Comparison of ENCODE assay signal across 8 mouse cellular contexts in genomic region chr5:124540383-124540786, GRCm38 (mm10). TPM values are rescaled to one million over a fixed set of nuclear protein-coding genes. Genes with fewer than 3 reads are reported as not detected.
A peak's percentile ranks its signal among the peaks of the same experiment; 100 is the strongest.
DNase-seq lines count a peak whose midpoint lies in the region; ATAC-seq lines count a peak whose summit lies in the region.

Tmed2 (plus strand) TSS chr5:124540695.

- 0 out of 2 replicates have a peak, but pooled peaks cover 2% of the 10 kb centered on the region for H3K36me3 ChIP-seq in hindbrain, embryonic 11.5 days (ENCODE audit: control insufficient read depth, insufficient read depth, low read length)

- peak within 1 kb of the TSS; percentile 63 for H3K4me3 ChIP-seq in hindbrain, embryonic 11.5 days (ENCODE audit: low read depth, low read length)

- ATAC-seq in hindbrain, embryonic 11.5 days (ENCODE audit: low FRiP score): peak; percentile 93

- WGBS in hindbrain, embryonic 11.5 days: 1% methylated on average over 26 of the region's 35 CpGs

- no peaks in the 10 kb centered on the region for H3K27me3 ChIP-seq in hindbrain, embryonic 11.5 days (ENCODE audit: control insufficient read depth, insufficient read depth, low read length)

- no peaks in the 10 kb centered on the region for H3K9me3 ChIP-seq in hindbrain, embryonic 11.5 days (ENCODE audit: control insufficient read depth, low read length)

- H3K4me2 ChIP-seq in hindbrain, embryonic 11.5 days (replicated peaks; ENCODE audit: low read depth, low read length): peak within 1 kb of the TSS; percentile 65

- H3K27ac ChIP-seq in hindbrain, embryonic 11.5 days (ENCODE audit: low read depth, low read length): peak within 1 kb of the TSS; percentile 6

- no peaks in the 10 kb centered on the region; the same call in 1 of the 2 replicates for H3K4me1 ChIP-seq in hindbrain, embryonic 11.5 days (replicated peaks; ENCODE audit: control insufficient read depth, insufficient read depth, low read length)

- peak; percentile 98 for DNase-seq in Muller cell, postnatal 12 days (ENCODE audit: inconsistent ontology term)
- peak; percentile 98 for DNase-seq in cerebellum, adult 9-11 months
- DNase-seq in frontal cortex, adult 2 months (ENCODE audit: extremely low spot score in 1 of 2, low spot score in 1 of 2): peak; percentile 95 to 98
- peak; percentile 97 for DNase-seq in hindbrain, embryonic 11.5 days (ENCODE audit: low spot score)
- DNase-seq in layer of hippocampus, postnatal 10 days (ENCODE audit: low spot score in 2 of 2): peak; percentile 93 to 95
- peak; percentile 97 for DNase-seq in lung, postnatal 10 days
- peak; percentile 95 for DNase-seq in ovary, postnatal 36 days (ENCODE audit: low spot score)
- DNase-seq in thymus, postnatal 25 days: peak; percentile 92

- peak within 1 kb of the TSS; percentile 89 for H3K9ac ChIP-seq in hindbrain, embryonic 11.5 days (ENCODE audit: low read depth, low read length)

RNA-seq across cellular contexts. Expression of gene Tmed2, which starts in this region (rescaled TPM):
- 108 and 133 TPM in 2 replicates for polyA plus RNA-seq in frontal cortex, adult 2 months (2012; rRNA removed)
- polyA plus RNA-seq in hindbrain, embryonic 11.5 days (2014; fragmentation: Nextera tagmentation; extraction: Ambion mirVana): 474 and 506 TPM in 2 replicates
- 100 to 1,000 TPM in 1 of 2 experiments, 10 to 100 TPM in 1; 95.6 to 113 TPM for total RNA-seq in layer of hippocampus, postnatal 10 days (2021)

Comparison
In these comparisons a context has a peak if more than half of its experiments do, and no peak if none do; other contexts are left out.
1. Peak in every context shown above with its lines: DNase-seq, ATAC-seq, H3K4me3 ChIP-seq and H3K27ac ChIP-seq.